Mouse (Mus musculus) heart, embryonic 15.5 days (tissue): Measurements from ENCODE around the gene Dennd1a. TPM values are rescaled to one million over a fixed set of nuclear protein-coding genes. Genes with fewer than 3 reads are reported as not detected.

Source experiments
- ATAC-seq: fragments of 200-750 bp; cut with Nextera tagmentation; replicated peaks from 2 replicates; pipeline ENCODE4 v1.8.0; 2017; ENCODE audit warnings: low read depth, moderate TSS enrichment; ENCODE audit not compliant: insufficient number of reproducible peaks, insufficient read depth, low FRiP score
- H3K27ac ChIP-seq: fragments of 300-500 bp; sonication (generic); 2 replicates; pipeline ENCODE4 v1.5.1; 2015; ENCODE audit warnings: mild to moderate bottlenecking, inconsistent platforms
- H3K27me3 ChIP-seq: fragments of 300-500 bp; sonication (generic); 2 replicates; pipeline ENCODE4 v1.6.1; 2015; ENCODE audit warnings: inconsistent platforms
- H3K36me3 ChIP-seq: fragments of 300-500 bp; sonication (generic); 2 replicates; pipeline ENCODE4 v1.6.1; 2015; ENCODE audit warnings: mild to moderate bottlenecking, inconsistent platforms
- H3K4me1 ChIP-seq: fragments of 300-500 bp; sonication (generic); replicated peaks from 2 replicates; pipeline ENCODE4 v1.6.1; 2015; ENCODE audit warnings: inconsistent platforms
- H3K4me2 ChIP-seq: fragments of 300-500 bp; sonication (generic); 2 replicates; pipeline ENCODE4 v1.6.1; 2015; ENCODE audit warnings: inconsistent platforms, mild to moderate bottlenecking, moderate library complexity
- H3K4me3 ChIP-seq: fragments of 300-500 bp; sonication (generic); 2 replicates; pipeline ENCODE4 v1.5.1; 2015; ENCODE audit warnings: mild to moderate bottlenecking, inconsistent platforms
- H3K9ac ChIP-seq: fragments of 300-500 bp; sonication (generic); 2 replicates; pipeline ENCODE4 v1.6.1; 2015; ENCODE audit warnings: mild to moderate bottlenecking, inconsistent platforms
- H3K9me3 ChIP-seq: fragments of 300-500 bp; sonication (generic); replicated peaks from 2 replicates; pipeline ENCODE4 v1.6.1; 2016; ENCODE audit warnings: inconsistent platforms
- WGBS: fragments of 180-500 bp; shearing (Covaris S2); methylation state at CpG from one replicate; pipeline ENCODE4 v1.1.7; 2015; ENCODE audit warnings: mixed read lengths; 5-methylcytosine and 5-hydroxymethylcytosine counted together
- polyA plus RNA-seq: library from polyadenylated mRNA; unstranded; fragments of >200 nt; fragmentation: Nextera tagmentation; extraction: Ambion mirVana; gene quantifications from 2 replicates; pipeline ENCODE4 v1.2.1, GENCODE M21; 2015

Gene Dennd1a
- polyA plus RNA-seq, 1 experiment from 2014 or later: 10.5 TPM

- Histone ChIP-seq H3K36me3 (no peaks in the 10 kb centered on the region), H3K4me2 (peak overlapping the region; percentile 42), H3K4me1 (peaks cover 11% of the 10 kb centered on the region), H3K27ac (peak overlapping the region; percentile 24), H3K9ac (no peak overlapping the region), H3K27me3 (no peaks in the 10 kb centered on the region), H3K9me3 (no peaks in the 10 kb centered on the region), H3K4me3 (peak overlapping the region; percentile 13; the same call in 1 of the 2 replicates)
- WGBS: 27% methylated on average over 9 of the region's 9 CpGs
- no peak for ATAC-seq
These were observed 90.8 kb downstream of the Dennd1a start for GRCm38 (mm10) chr2:38196199-38197060.

GRCm38 (mm10) chr2:38192007-38192406 lies 95.2 kb downstream of the Dennd1a start:
- H3K9me3 ChIP-seq: no peaks in the 10 kb centered on the region
- H3K4me2 ChIP-seq: no peak overlapping the region
- no peak overlapping the region for H3K4me3 ChIP-seq
- no peak overlapping the region for H3K9ac ChIP-seq
- 95% methylated on average over 1 of the region's 1 CpGs for WGBS
- H3K4me1 ChIP-seq: peaks cover 11% of the 10 kb centered on the region
- H3K27ac ChIP-seq: no peak overlapping the region
- H3K36me3 ChIP-seq: no peaks in the 10 kb centered on the region
- no peaks in the 10 kb centered on the region for H3K27me3 ChIP-seq
- ATAC-seq: no peak

- Histone ChIP-seq H3K4me3 (no peak overlapping the region), H3K9ac (no peak overlapping the region), H3K36me3 (no peaks in the 10 kb centered on the region), H3K27ac (no peak overlapping the region), H3K4me1 (peaks cover 7% of the 10 kb centered on the region), H3K4me2 (no peak overlapping the region), H3K27me3 (no peaks in the 10 kb centered on the region), H3K9me3 (no peaks in the 10 kb centered on the region)
- no peak for ATAC-seq
These were observed 95.6 kb downstream of the Dennd1a start for GRCm38 (mm10) chr2:38191601-38192000.

- H3K4me3 ChIP-seq: no peak overlapping the region
- H3K4me2 ChIP-seq: no peak overlapping the region
- no peaks in the 10 kb centered on the region for H3K36me3 ChIP-seq
- H3K27ac ChIP-seq: no peak overlapping the region
- H3K9me3 ChIP-seq: no peaks in the 10 kb centered on the region
- no peak for ATAC-seq
- no peak overlapping the region for H3K9ac ChIP-seq
- WGBS: 70% methylated on average over 2 of the region's 2 CpGs
- no peaks in the 10 kb centered on the region for H3K4me1 ChIP-seq
- no peaks in the 10 kb centered on the region for H3K27me3 ChIP-seq
These were observed 100.8 kb downstream of the Dennd1a start for GRCm38 (mm10) chr2:38186438-38186837.

GRCm38 (mm10) chr2:38184977-38185376 lies 102.2 kb downstream of the Dennd1a start:
- ATAC-seq: no peak
- H3K9me3 ChIP-seq: no peaks in the 10 kb centered on the region
- 79% methylated on average over 3 of the region's 3 CpGs for WGBS

GRCm38 (mm10) chr2:38183881-38184280 lies 103.3 kb downstream of the Dennd1a start:
- WGBS: 73% methylated on average over 1 of the region's 1 CpGs
- H3K27ac ChIP-seq: no peak overlapping the region
- no peak overlapping the region for H3K4me3 ChIP-seq
- no peak for ATAC-seq
- H3K9me3 ChIP-seq: no peaks in the 10 kb centered on the region
- no peaks in the 10 kb centered on the region for H3K4me1 ChIP-seq
- H3K36me3 ChIP-seq: no peaks in the 10 kb centered on the region
- no peak overlapping the region for H3K4me2 ChIP-seq
- H3K9ac ChIP-seq: no peak overlapping the region
- H3K27me3 ChIP-seq: no peaks in the 10 kb centered on the region

More at GRCm38 (mm10) chr2:38184977-38185376, 102.2 kb downstream of the Dennd1a start:
- Histone ChIP-seq H3K27ac (no peak overlapping the region), H3K9ac (no peak overlapping the region), H3K4me2 (no peak overlapping the region), H3K27me3 (no peaks in the 10 kb centered on the region), H3K4me3 (no peak overlapping the region), H3K36me3 (no peaks in the 10 kb centered on the region), H3K4me1 (no peaks in the 10 kb centered on the region)

- WGBS: 82% methylated on average over 1 of the region's 1 CpGs
- Histone ChIP-seq H3K9ac (no peak overlapping the region), H3K36me3 (no peaks in the 10 kb centered on the region), H3K4me2 (no peak overlapping the region), H3K27me3 (no peaks in the 10 kb centered on the region), H3K4me3 (no peak overlapping the region), H3K9me3 (no peaks in the 10 kb centered on the region), H3K27ac (no peak overlapping the region), H3K4me1 (no peaks in the 10 kb centered on the region)
- ATAC-seq: no peak
These were observed 104.9 kb downstream of the Dennd1a start for GRCm38 (mm10) chr2:38182283-38182682.

GRCm38 (mm10) chr2:38177583-38177978 lies 109.6 kb downstream of the Dennd1a start:
- Histone ChIP-seq H3K4me3 (no peak overlapping the region), H3K4me2 (no peak overlapping the region), H3K9ac (no peak overlapping the region), H3K36me3 (no peaks in the 10 kb centered on the region), H3K27ac (no peak overlapping the region), H3K27me3 (no peaks in the 10 kb centered on the region), H3K9me3 (no peaks in the 10 kb centered on the region), H3K4me1 (no peaks in the 10 kb centered on the region)
- ATAC-seq: no peak

GRCm38 (mm10) chr2:38176870-38177582 lies 110.2 kb downstream of the Dennd1a start:
- H3K4me3 ChIP-seq: no peak overlapping the region
- no peaks in the 10 kb centered on the region for H3K9me3 ChIP-seq
- 55% methylated on average over 4 of the region's 4 CpGs for WGBS
- ATAC-seq: no peak
- no peaks in the 10 kb centered on the region for H3K4me1 ChIP-seq
- no peak overlapping the region for H3K4me2 ChIP-seq
- H3K27ac ChIP-seq: no peak overlapping the region
- no peaks in the 10 kb centered on the region for H3K27me3 ChIP-seq
- no peak overlapping the region for H3K9ac ChIP-seq
- H3K36me3 ChIP-seq: no peaks in the 10 kb centered on the region

GRCm38 (mm10) chr2:38175276-38175675 lies 111.9 kb downstream of the Dennd1a start:
- Histone ChIP-seq H3K27ac (no peak overlapping the region), H3K4me2 (no peak overlapping the region), H3K9me3 (no peaks in the 10 kb centered on the region), H3K9ac (no peak overlapping the region), H3K4me3 (no peak overlapping the region), H3K4me1 (no peaks in the 10 kb centered on the region), H3K27me3 (no peaks in the 10 kb centered on the region), H3K36me3 (no peaks in the 10 kb centered on the region)
- ATAC-seq: no peak

- Histone ChIP-seq H3K27ac (no peak overlapping the region), H3K4me1 (no peaks in the 10 kb centered on the region), H3K27me3 (no peaks in the 10 kb centered on the region), H3K9ac (no peak overlapping the region), H3K4me3 (no peak overlapping the region), H3K36me3 (no peaks in the 10 kb centered on the region), H3K9me3 (no peaks in the 10 kb centered on the region), H3K4me2 (no peak overlapping the region)
- ATAC-seq: no peak
- WGBS: 55% methylated on average over 3 of the region's 3 CpGs
These were observed 118.6 kb downstream of the Dennd1a start for GRCm38 (mm10) chr2:38168606-38169005.
